Mouse (Mus musculus) layer of hippocampus, postnatal 10 days (tissue): ENCODE measurements around the gene Ipo9. TPM values are rescaled to one million over a fixed set of nuclear protein-coding genes. Genes with fewer than 3 reads are reported as not detected.

Experiments used
- DNase-seq, 2 experiments: peaks; one replicate each; pipeline ENCODE4 v3.0.0; 2021; ENCODE audit warnings: low spot score in 2 of 2
- total RNA-seq, 2 experiments: library from RNA; stranded (reverse); gene quantifications; 2 replicates each; pipeline ENCODE4 v1.2.3; 2021

Gene Ipo9
- total RNA-seq, 2 experiments from 2014 or later, result 152 to 165 TPM

DNA sequence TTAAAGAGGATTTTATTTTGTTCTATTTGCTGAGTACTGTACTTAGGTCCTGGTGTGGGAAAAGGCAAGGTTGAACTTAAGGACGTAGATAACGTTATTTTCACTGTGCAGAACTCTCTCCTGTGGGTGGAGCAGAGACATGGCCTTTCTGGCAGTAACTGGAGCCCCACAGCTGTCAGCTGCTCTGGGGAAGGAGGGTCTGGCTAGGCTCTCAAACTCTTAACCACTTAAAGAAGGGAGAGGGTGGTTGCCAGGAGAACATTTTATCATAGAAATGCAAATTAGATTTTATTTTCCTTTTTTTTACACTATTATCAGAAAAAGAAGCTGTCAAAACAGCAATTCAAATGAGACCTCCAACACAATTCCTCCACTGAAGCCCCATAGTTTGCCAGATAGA is 5.5 kb upstream of the Ipo9 start:
- no peak for DNase-seq

DNA sequence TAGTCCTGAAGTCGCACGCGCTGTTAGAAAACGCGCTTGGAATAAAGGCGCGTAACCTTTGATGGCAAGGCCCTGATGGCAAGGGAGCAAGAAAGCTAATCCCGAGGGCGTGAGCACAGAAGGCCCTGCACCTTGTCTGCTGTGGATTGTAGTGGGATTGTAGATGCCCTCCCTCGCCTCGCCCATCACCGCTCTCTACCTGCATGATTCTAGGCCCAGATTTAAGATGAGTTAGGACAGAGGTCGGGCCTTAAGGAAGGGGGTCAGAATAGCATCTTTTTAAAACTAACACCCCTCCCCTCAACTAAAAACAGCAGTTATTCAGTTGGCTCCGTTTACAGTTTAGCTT is 344 bp upstream of the Ipo9 start:
- DNase-seq, result no peak

DNA sequence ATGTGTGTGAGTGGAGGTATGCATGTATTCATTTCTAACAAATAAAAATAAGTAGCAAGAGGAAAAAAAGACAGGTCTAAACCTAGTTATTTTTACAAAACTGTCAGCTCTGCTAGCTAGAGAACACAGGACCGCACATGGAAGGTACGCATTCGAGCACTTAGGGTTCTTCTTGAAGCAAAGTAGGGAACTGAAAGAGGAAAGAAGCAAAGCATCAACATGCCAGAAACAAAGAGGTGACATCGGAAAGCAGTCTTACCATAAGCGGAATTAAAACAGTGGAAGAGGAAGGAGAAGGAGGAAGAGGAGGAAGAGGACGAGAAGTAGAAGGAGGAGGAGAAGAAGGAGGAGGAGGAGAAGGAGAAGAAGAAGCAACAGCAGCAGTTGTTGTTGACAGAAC is 2.9 kb downstream of the Ipo9 start:
- DNase-seq, result no peak

DNA sequence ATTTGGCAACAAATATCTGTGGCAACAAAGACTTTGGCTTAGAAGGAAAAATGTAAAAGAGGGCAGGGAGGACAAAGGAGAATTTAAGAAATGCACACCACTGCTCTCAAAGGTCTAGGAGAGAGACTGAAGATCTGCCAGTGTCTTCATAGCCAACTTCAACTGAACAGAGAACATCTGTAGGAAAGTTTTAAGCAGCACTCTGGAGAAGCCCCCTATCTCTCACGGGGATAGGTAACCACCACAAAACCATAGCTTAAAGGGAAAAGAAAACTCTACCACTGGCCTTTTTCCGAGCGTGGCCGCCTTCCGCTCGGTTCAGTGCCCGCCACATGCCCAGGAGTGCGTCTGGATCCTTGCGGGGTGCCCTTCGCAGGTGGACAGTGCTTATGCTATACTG is 3.7 kb downstream of the Ipo9 start:
- no peak for DNase-seq

DNA sequence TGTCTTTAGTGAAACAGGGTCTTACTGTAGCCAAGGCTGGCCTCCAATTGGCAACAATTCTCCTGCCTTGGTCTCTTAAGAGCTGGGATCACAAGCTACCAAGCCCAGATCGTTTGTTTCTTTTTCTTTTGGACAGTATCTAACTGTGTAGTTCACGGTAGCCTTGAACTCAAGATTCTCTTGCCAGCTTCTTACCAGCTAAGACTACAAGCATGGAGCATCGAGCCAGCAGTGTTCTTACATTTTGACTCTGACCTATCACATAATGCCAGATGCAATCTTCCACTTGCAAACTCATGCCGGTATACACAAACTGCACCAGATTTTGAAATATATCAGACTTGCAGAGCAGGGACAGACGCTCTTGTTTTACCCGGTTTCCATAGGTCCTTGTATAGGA is 7.5 kb downstream of the Ipo9 start:
- DNase-seq, result no peak

DNA sequence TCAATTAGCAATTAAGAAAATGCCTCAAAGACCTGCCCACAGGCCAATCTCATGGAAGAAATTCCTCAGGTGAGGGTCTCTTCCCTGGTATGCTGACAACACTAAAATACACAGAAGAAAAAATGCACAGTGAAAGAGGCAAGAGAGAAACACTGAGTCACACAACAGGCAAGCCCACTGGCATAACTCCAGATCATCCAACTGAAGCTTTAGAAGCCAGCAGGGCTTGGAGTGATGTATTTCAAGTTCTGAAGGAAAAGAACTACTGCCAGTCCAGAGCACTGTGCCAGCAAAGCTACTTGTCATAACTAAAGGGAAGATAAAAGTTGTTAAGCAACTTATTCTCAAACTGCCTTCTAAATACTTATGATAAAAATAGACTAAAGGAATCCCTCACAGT is 16.3 kb downstream of the Ipo9 start:
- DNase-seq, result no peak

DNA sequence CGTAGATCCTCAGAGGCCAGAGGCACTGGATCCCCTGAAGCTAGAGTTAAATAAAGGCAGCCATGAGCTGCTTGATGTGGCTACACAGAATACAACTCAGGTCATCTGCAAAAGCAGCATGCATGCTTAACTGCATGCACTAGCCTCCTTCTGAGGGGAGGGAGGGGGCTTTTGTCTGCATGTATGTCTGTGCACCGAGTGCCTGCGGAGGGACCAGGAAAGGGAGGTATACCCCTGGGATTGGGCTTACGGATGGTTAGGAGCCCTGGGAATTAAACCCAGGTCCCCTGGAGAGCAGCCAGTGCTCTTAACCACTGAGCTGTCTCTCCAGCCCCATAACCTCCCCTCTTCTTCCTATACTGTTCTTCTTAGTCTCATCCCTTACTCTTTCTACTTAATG is 18.2 kb downstream of the Ipo9 start:
- DNase-seq, result no peak

DNA sequence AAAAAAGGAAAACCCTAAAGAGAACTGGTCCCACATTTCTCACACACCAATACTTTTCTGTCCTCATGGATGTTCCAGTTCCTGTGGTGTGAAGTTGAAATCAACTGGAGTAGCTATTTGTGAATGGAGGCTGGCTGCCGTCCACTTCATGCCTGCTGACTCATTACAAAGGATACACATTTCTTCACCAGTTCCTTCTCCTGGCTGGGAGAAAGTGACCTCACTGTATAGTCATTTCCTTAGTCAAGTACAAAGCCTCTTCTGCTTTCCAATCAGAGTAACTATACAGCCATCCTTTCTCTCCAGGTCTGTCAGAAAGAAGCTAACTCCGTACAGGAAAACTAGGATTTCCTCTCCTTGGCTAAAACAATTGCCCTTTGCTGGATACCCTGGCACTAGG is 19.3 kb downstream of the Ipo9 start:
- DNase-seq, result no peak

DNA sequence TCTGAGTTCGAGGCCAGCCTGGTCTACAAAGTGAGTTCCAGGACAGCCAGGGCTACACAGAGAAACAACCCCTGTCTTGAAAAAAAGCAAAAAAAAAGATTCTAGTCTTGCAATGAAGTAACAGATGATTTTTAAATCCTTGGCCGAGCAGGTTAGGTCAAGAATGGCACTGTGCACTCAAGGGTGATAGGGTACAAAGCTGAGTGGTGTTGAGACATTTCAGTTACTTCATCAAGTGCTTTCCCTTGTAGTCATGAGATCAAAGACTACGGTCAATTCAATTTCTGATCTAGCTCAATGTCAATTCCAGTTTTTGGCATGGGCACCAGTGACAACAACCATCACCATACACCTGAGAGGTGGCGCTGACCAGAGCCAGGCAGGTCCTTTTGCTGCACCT is 21.3 kb downstream of the Ipo9 start:
- no peak for DNase-seq

DNA sequence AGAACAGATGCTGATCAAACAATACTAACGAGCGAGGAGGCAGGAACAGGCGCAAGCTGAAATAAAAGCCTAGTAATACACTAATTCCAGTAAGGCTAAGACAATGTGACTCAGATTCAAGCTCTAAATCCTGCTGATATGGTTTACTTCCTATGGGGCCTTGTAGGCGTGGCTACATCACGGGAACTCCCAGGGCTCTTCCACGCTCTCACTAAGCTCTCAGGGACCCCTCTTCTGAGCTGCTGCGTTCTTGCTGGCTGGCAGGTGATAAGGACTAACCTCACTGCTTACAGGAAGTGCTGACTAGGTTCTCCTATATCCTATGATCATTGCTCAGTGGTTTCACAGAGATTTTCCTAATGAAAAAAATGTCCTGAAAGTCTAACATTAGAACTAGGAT is 24.9 kb downstream of the Ipo9 start:
- no peak for DNase-seq

DNA sequence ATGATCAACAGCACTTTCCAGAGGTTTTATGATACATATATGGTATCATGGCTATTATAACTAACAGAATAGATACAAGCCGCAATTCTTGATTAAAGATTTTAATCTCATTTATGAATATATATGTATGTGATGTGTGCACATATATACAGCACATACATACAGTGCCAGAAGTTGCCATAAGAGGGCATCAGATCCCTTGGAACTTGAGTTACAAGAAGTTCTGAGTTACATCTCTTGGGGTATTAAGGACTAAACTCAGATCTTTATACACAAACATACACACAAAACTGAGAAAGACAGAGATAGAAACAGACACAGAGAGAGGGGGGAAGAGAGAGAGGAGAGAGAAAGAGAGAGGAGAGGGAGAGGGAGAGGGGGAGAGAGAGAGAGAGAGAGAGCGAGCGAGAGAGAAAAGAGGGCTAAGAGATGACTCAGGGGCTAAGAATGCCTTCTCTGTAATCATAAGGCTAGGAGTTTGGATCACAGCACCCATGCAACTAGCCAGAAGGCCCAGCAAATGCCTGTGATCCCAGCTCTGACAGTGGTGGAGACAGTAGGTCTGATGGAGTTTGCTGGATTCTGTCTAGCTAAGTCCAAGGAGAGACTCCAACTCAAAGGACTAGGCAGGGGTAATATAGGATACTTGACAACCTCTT is 28.7 kb downstream of the Ipo9 start:
- DNase-seq, result no peak

DNA sequence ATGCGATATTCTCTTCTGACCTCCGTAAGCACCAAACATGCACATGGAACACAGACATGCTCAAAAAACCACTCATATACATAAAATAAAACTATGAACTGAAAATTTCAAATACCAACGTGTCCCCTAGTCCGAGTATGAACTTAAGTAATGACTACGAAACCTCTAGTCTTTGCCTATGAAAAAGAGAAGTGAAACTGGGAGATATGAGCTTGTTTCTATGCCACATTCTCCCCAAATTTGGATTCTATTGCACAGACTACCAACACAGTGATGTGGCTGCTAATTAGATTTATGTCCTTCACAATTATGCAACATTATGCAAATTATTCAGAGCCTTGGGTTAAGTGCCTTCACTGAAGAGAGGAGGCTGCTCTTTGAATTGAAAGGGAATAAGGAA is 30.8 kb downstream of the Ipo9 start:
- no peak for DNase-seq

DNA sequence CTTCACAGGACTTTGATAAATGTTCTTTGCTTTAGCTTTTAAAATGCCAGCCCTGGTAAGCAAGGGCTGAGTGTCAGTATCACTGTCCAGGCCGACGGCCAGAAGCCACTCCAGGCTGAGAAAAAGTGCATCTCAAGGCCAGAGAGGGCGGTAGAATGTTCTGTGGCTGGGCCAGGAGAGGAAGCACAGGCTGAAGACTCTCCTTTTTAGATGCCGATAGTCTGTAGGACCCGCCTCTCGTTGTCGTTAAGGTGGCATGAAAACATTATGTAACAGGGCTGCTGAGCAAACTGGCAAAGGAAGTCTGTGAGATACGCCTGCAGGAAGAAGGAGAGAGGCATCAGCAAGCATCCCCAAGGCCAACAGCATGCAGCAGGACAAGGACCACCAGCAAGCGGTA is 45.1 kb downstream of the Ipo9 start:
- DNase-seq, result no peak

DNA sequence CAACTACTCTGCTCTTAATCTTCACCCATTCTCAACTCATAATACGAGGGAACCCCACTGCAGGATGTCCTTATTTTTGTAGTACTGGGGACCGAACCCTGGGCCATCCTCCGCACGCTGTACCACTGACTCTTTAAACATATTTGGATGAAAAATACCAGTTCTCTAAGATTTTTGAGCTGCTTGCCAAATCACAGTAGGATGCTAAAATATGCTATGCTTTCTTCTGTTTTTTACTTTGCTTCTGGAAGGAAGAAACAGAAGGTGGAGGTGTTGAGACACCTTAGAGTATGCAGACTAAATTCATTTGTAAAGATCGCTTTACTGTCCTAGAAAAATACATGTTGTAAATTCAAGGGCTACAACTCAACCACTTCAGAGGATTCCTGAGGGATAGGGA is 46.1 kb downstream of the Ipo9 start:
- DNase-seq, result no peak

DNA sequence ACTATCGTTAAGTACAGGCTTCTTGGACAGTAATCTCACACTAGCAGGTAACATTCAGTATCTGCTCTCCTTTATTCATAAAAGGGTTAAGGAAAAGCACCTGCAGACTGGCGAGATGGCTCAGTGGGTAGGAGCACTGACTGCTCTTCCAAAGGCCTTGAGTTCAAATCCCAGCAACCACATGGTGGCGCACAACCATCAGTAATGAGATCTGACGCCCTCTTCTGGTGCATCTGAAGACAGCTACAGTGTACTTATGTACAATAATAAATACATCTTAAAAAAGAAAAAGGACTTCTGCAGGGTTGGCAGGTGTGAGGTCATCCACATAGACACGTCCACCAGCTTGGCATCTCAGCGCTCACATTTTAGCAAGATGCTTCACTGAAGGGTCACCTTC is 48.7 kb downstream of the Ipo9 start:
- peak; percentile 38 to 48 for DNase-seq

DNA sequence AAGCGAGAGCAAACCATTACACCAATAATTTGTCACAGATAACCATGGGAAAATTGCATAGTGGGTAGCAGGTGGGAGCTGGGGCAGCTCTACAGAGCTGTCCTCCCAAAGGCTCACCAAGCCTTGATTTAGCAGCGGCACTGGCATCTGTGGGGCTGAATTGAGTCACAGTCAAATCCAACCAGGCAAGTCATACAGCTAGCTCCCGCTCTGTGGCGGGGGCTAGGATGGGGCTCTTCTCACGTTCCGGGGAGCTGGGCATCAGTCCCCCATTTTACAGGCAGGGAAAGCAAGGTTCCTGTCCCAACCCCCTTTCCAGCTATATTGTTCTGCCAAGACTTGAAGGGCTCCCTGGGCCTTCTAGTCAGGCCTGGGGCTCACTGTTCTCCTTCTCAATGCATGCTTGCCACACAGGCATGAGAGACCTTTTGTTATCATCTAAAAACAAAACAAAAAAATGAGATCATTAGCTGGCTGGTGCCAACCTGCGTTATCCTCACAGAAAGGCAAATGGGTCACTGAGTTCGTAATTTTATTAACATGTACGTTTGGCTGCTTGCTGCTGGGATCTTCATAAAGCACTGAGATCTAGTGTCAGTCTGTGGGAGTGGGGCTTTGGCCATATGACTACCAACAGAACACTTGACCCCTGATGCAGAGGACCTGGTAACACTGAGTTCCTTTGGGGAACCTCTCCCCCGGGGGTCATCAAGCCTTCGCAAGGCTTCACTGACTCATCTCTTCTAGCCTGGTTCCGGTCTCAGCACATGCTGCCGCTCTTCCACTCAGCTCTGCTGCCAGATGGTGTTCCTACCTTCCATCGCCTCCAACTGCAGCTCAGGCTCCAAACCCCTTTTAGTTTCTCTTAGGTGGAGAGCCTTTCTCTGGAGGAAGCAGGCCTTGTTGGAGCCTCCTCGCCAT is 50.0 kb downstream of the Ipo9 start:
- DNase-seq, result peak; percentile 32 to 49

DNA sequence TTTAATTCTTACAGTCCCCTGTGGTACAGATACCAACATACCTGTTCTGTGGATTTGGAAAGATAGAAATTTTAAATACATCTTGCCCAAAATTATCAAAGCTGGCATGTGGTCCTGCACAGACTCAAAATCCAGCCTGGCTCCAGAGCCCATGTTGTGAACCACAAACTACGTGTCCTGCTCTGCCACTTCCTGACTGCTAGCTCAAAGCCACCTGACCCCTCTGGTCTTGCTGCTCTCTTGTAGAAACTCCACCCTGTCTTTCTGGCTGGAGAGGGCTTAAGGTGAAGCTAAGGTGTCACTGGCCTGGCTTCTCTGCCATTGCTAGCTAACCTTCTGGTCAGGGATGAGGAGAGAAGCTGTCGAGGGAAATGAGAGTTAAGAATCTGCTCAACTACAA is 51.3 kb downstream of the Ipo9 start:
- no peak for DNase-seq

DNA sequence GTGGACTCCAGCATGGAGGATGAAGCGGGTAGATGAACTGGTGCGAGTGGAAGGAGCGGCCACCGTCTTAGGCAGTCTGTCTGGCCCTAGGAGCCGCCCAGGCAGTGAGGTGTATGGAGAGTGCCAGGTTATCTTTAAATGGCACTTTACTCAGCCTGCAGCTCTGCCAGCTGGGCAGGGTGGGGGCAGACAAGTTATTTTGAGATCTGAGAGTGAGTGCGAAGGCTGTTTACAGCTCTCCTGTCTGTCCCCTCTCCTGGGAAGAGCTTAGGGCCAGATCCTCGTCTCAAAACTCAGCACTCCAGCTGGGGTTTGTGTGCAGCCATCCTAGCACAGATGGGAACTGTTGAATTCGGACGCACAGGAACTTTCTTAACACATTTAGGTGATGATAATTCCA is 51.7 kb downstream of the Ipo9 start:
- DNase-seq, result no peak

DNA sequence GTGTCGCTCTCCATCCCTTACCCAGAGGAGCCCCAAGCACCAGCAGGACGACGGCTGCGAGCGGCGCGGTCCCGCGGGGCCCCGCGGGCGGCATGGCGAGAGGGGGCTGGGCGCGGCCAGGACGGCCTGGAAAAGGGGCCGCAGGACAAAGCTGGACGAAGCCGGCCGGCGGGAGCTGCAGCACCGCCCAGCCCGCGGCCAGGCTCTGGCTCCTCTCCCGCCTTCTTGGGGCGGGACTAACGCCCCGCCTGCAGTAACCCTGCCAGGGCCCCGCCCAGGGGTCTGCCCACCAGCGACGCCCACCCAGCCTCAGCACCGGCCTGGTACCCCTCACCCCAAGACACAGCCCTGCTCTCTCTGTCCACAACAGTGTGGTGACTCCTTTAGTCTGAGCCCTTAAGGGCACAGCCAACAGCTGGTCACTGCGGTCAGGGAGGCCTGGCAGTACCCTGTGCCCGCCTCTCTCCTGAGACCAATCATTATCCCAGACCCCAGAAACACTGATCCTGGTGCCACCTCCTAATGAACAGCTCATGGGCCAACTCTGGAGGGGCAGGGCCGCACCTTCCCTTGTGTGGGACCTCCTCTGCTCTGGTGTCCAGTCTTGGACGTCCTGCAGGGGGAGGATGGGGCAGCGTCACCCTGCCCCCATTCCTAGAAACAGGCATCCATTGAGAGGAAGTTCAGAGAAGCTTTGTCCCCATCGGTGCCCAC is 55.3 kb downstream of the Ipo9 start, which contains the start of gene Shisa4:
TSS of gene Shisa4 (minus strand) at position 370 of the 714 bp plus-strand sequence.
- DNase-seq, result peak; percentile 81 to 88

DNA sequence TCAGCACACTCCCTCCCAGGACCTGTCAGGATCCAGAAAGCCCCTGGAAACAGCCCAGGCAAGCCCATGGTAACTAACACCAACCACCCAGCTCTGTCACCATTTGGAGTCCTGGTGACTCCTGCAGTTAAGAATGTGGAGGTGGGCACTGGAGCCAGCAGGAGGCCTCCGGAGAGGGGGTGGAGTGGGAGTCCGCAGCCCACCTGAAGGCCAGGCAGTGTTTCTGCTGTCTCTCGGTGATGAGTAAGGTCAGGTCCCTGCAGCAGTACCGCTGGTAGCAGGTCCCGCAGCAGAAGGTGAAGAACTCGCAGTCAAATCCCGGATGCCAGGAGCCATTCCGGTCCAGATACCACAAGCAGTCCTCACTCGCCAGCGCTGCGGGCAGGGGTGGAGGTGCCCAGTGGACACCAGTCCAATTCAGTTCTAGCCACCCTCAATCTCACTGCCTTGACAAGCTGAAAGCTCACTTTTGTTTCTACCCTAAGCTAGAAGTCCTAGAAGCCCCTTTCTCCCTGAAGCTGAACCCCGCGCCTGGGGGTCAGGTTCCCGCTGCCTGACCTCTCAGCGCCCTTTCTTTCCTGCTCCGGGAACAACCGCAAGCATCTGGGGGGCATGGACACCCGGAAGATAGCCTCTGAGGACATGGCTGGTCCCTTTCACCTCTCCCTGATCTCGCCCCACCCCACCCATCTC is 56.0 kb downstream of the Ipo9 start:
- DNase-seq, result peak; percentile 43

DNA sequence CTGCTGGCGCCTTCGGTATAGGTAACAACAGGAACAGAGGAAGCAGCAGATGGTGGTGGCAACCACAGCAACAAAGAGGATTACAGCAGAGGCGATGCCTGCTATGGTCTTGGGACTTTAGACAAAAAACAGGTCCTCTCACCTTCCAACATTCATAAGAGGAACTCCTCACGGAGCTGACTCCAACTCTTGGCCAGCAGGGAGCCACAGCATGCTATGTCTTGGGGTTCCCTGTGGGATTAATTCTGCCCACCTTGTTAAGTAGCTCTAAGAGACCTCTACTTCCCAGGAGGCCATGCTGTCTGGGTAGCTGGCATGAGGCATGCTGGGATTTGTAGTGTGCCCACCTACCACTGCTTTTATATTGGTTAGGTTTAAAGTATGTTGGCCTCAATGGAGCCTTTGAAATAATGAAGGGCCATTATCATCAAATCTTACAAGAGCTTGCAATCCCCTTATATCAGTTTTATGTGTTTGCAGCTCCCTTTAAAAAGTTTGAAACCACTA is 57.1 kb downstream of the Ipo9 start:
- DNase-seq, result no peak
